Mouse (Mus musculus): ENCODE measurements around the gene Slc15a3. TPM values are rescaled to one million over a fixed set of nuclear protein-coding genes. Genes with fewer than 3 reads are reported as not detected.
A peak's percentile ranks its signal among the peaks of the same experiment; 100 is the strongest.

Gene Slc15a3
- polyA plus RNA-seq, 1 experiment from 2014 or later = 0.88 TPM

- H3K27ac ChIP-seq = no peak overlapping the region
- ATAC-seq (ENCODE audit: low FRiP score, low read depth) = no peak
- no peak overlapping the region for H3K9ac ChIP-seq
- H3K36me3 ChIP-seq = peaks cover 45% of the 10 kb centered on the region
- no peak overlapping the region for H3K4me3 ChIP-seq
- no peaks in the 10 kb centered on the region for H3K27me3 ChIP-seq
- H3K9me3 ChIP-seq = no peaks in the 10 kb centered on the region
- no peak overlapping the region for H3K4me2 ChIP-seq (replicated peaks)
- 0 out of 2 replicates have a peak, but pooled peaks cover 3% of the 10 kb centered on the region for H3K4me1 ChIP-seq
- WGBS = 77% methylated on average over 3 of the region's 3 CpGs
These were observed 15.9 kb downstream of the Slc15a3 start for GRCm38 (mm10) chr19:10855422-10855821.

GRCm38 (mm10) chr19:10856520-10856919, 17.0 kb downstream of the Slc15a3 start:
- Histone ChIP-seq H3K36me3 (peaks cover 56% of the 10 kb centered on the region), H3K27me3 (no peaks in the 10 kb centered on the region), H3K9ac (no peak overlapping the region), H3K4me1 (0 out of 2 replicates have a peak, but pooled peaks cover 5% of the 10 kb centered on the region), H3K4me3 (no peak overlapping the region), H3K9me3 (no peaks in the 10 kb centered on the region), H3K4me2 (replicated peaks) (no peak overlapping the region), H3K27ac (no peak overlapping the region)
- 34% methylated on average over 2 of the region's 2 CpGs for WGBS
- ATAC-seq (ENCODE audit: low FRiP score, low read depth) = no peak

GRCm38 (mm10) chr19:10860072-10860497, 20.6 kb downstream of the Slc15a3 start:
- Histone ChIP-seq H3K9me3 (no peaks in the 10 kb centered on the region), H3K4me3 (no peak overlapping the region), H3K4me1 (0 out of 2 replicates have a peak, but pooled peaks cover 5% of the 10 kb centered on the region), H3K9ac (no peak overlapping the region), H3K4me2 (replicated peaks) (no peak overlapping the region), H3K27ac (no peak overlapping the region), H3K36me3 (peaks cover 92% of the 10 kb centered on the region), H3K27me3 (no peaks in the 10 kb centered on the region)
- peak; percentile 58 for ATAC-seq (ENCODE audit: low FRiP score, low read depth)
- WGBS = 43% methylated on average over 22 of the region's 22 CpGs

- Histone ChIP-seq H3K4me3 (no peak overlapping the region), H3K4me1 (peaks cover 34% of the 10 kb centered on the region), H3K27me3 (no peaks in the 10 kb centered on the region), H3K27ac (no peak overlapping the region), H3K9me3 (no peaks in the 10 kb centered on the region), H3K36me3 (peaks cover 67% of the 10 kb centered on the region), H3K4me2 (replicated peaks) (no peak overlapping the region), H3K9ac (no peak overlapping the region)
- 93% methylated on average over 13 of the region's 13 CpGs for WGBS
- no peak for ATAC-seq (ENCODE audit: low FRiP score, low read depth)
These were observed 26.8 kb downstream of the Slc15a3 start for GRCm38 (mm10) chr19:10866351-10866750.

- Histone ChIP-seq H3K9ac (peak overlapping the region; percentile 92), H3K27ac (no peak overlapping the region), H3K4me2 (replicated peaks) (peak overlapping the region; percentile 91), H3K9me3 (no peaks in the 10 kb centered on the region), H3K27me3 (no peaks in the 10 kb centered on the region), H3K4me1 (peaks cover 34% of the 10 kb centered on the region), H3K36me3 (peaks cover 67% of the 10 kb centered on the region), H3K4me3 (peak overlapping the region; percentile 84)
- ATAC-seq (ENCODE audit: low FRiP score, low read depth) = no peak
- WGBS = 28% methylated on average over 5 of the region's 5 CpGs
These were observed 28.6 kb downstream of the Slc15a3 start for GRCm38 (mm10) chr19:10867946-10868622.

- H3K27me3 ChIP-seq = no peaks in the 10 kb centered on the region
- peak overlapping the region; percentile 91 for H3K4me2 ChIP-seq (replicated peaks)
- H3K4me1 ChIP-seq = peaks cover 34% of the 10 kb centered on the region
- 2% methylated on average over 17 of the region's 17 CpGs for WGBS
- H3K4me3 ChIP-seq = peak overlapping the region; percentile 84
- peak overlapping the region; percentile 92 for H3K9ac ChIP-seq
- ATAC-seq (ENCODE audit: low FRiP score, low read depth) = no peak
- no peaks in the 10 kb centered on the region for H3K9me3 ChIP-seq
- peak overlapping the region; percentile 90 for H3K27ac ChIP-seq
- H3K36me3 ChIP-seq = peaks cover 67% of the 10 kb centered on the region
These were observed 29.2 kb downstream of the Slc15a3 start for GRCm38 (mm10) chr19:10868623-10869141.

GRCm38 (mm10) chr19:10869241-10869885, 29.8 kb downstream of the Slc15a3 start:
- peak; percentile 93 for ATAC-seq (ENCODE audit: low FRiP score, low read depth)
- peaks cover 67% of the 10 kb centered on the region for H3K36me3 ChIP-seq
- H3K4me1 ChIP-seq = peaks cover 34% of the 10 kb centered on the region
- H3K9ac ChIP-seq = peak overlapping the region; percentile 92
- under 1% methylated on average over 43 of the region's 43 CpGs for WGBS
- no peaks in the 10 kb centered on the region for H3K9me3 ChIP-seq
- peak overlapping the region; percentile 84 for H3K4me3 ChIP-seq
- H3K27me3 ChIP-seq = no peaks in the 10 kb centered on the region
- peak overlapping the region; percentile 91 for H3K4me2 ChIP-seq (replicated peaks)
- peak overlapping the region; percentile 90 for H3K27ac ChIP-seq

GRCm38 (mm10) chr19:10869886-10870527, 30.5 kb downstream of the Slc15a3 start, which contains the start of gene Tmem132a:
Gene Tmem132a, minus strand, starts transcription at chr19:10869940.
- Histone ChIP-seq H3K4me2 (replicated peaks) (peak within 1 kb of the TSS; percentile 91), H3K27me3 (no peaks in the 10 kb centered on the region), H3K9me3 (no peaks in the 10 kb centered on the region), H3K4me3 (peak within 1 kb of the TSS; percentile 84), H3K9ac (peak within 1 kb of the TSS; percentile 92), H3K4me1 (peaks cover 34% of the 10 kb centered on the region), H3K27ac (peak within 1 kb of the TSS; percentile 90), H3K36me3 (peaks cover 63% of the 10 kb centered on the region)
- peak; percentile 46 for ATAC-seq (ENCODE audit: low FRiP score, low read depth)
- 4% methylated on average over 8 of the region's 8 CpGs for WGBS

- H3K4me3 ChIP-seq = peak overlapping the region; percentile 84; the same call in 1 of the 2 replicates
- H3K36me3 ChIP-seq = peaks cover 59% of the 10 kb centered on the region
- WGBS = 85% methylated on average over 3 of the region's 3 CpGs
- no peaks in the 10 kb centered on the region for H3K27me3 ChIP-seq
- peaks cover 34% of the 10 kb centered on the region for H3K4me1 ChIP-seq
- peak overlapping the region; percentile 90 for H3K27ac ChIP-seq
- H3K4me2 ChIP-seq (replicated peaks) = peak overlapping the region; percentile 91; the same call in 1 of the 2 replicates
- peak overlapping the region; percentile 56 for H3K9ac ChIP-seq
- no peaks in the 10 kb centered on the region for H3K9me3 ChIP-seq
- no peak for ATAC-seq (ENCODE audit: low FRiP score, low read depth)
These were observed 31.1 kb downstream of the Slc15a3 start for GRCm38 (mm10) chr19:10870676-10871075.

GRCm38 (mm10) chr19:10871328-10871961, 31.9 kb downstream of the Slc15a3 start:
- Histone ChIP-seq H3K36me3 (peaks cover 52% of the 10 kb centered on the region), H3K27ac (no peak overlapping the region), H3K27me3 (no peaks in the 10 kb centered on the region), H3K4me1 (peaks cover 34% of the 10 kb centered on the region), H3K4me2 (replicated peaks) (no peak overlapping the region), H3K9ac (no peak overlapping the region), H3K4me3 (no peak overlapping the region), H3K9me3 (no peaks in the 10 kb centered on the region)
- WGBS = 80% methylated on average over 14 of the region's 14 CpGs
- no peak for ATAC-seq (ENCODE audit: low FRiP score, low read depth)

- Histone ChIP-seq H3K4me3 (no peak overlapping the region), H3K27me3 (no peaks in the 10 kb centered on the region)
- WGBS = 87% methylated on average over 7 of the region's 7 CpGs
These were observed 38.8 kb downstream of the Slc15a3 start for GRCm38 (mm10) chr19:10878201-10878837.

More at GRCm38 (mm10) chr19:10878201-10878837, 38.8 kb downstream of the Slc15a3 start:
- Histone ChIP-seq H3K4me2 (replicated peaks) (no peak overlapping the region), H3K4me1 (peaks cover 17% of the 10 kb centered on the region), H3K36me3 (peaks cover 31% of the 10 kb centered on the region), H3K9me3 (peaks cover 2% of the 10 kb centered on the region; the same call in 1 of the 2 replicates), H3K27ac (no peak overlapping the region), H3K9ac (no peak overlapping the region)
- no peak for ATAC-seq (ENCODE audit: low FRiP score, low read depth)
